Mouse (Mus musculus) left cerebral cortex, adult 8-10 months (tissue): ENCODE measurements at regions not wholly inside any gene's neighbourhood (a gene's known extent, or its start where the extent isn't known, plus 50 kb on each side); places are given as distances from the start of the nearest gene placed in this dataset.

ENCODE experiments used
- DNase-seq, 2 experiments: peaks; one replicate each; pipeline ENCODE4 v3.0.0; 2022; ENCODE audit warnings: low spot score in 2 of 2

DNA sequence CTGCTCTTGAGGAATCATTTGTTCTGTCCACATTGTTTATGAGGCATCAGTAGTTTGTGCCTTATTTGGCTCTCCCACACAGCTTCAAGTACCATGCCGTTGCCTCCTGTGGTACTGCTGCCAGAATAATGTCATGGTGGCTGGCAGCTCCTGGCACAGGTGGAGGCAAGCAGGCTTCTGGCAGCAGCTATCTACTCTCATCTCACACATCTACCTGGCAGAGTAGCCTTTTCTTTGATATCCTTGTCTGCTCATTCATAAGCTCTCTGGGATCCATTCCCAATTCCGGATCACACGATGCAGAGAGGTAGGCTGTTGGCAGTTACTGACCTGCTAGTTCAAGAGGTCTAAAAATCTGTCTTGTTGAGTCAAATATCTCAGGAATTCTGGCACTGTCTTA lies 373.6 kb upstream of the Depdc1a start:
- DNase-seq: no peak

GRCm38 (mm10) chr3:159143867-159144266 lies 351.4 kb upstream of the Depdc1a start:
- peak in 1 of 2 experiments; percentile 8 for DNase-seq

DNA sequence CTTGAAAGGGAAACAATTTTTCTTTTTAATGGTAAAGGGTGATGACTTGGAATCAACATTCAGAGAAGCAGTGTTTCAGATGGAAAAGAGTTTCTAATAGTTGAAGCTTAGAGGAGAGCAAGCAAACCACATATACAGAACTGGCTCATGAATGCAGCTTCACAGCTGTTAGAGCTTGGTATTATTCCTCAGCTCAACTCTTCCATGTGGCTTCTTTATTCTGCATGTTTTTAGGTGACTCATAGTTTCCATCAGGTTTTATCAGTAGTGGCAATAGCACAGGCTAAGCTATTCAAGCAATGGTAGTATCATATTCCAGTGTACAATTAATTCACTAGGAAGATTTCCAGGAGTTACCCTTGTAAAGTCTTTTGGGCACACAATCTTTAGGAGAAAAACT lies 313.7 kb upstream of the Depdc1a start:
- DNase-seq: no peak

DNA sequence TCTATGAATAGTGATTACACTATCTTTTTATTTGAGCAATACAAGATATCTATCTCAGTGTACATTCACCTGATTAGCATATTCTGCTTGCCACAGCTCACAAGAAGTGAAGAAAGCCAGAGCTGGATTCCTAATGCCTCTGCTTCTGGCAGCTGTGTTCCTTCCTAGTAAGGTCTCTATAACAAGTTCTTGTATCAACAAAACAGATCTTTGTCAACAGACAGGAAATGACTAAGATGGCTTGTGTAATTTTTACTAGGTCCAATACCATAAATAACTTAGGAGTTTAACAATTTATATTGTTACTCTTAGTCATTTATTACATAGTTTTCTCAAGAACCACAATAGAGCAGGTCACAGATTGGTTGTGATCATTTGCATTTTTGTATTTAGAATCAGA lies 302.0 kb upstream of the Depdc1a start:
- no peak for DNase-seq
